Mouse (Mus musculus) olfactory bulb, adult 2 months (tissue): ENCODE measurements at regions not wholly inside any gene's neighbourhood (a gene's known extent, or its start where the extent isn't known, plus 50 kb on each side); places are given as distances from the start of the nearest gene placed in this dataset.

Source experiments
- CTCF ChIP-seq: fragments of 200-500 bp; IDR thresholded peaks from 2 replicates; pipeline ENCODE4 v1.5.1; 2012; ENCODE audit warnings: low read depth, mild to moderate bottlenecking, low read length, moderate library complexity; ENCODE audit not compliant: insufficient read depth
- POLR2A ChIP-seq: fragments of 200-500 bp; IDR thresholded peaks from 2 replicates; pipeline ENCODE4 v1.6.1; 2012; ENCODE audit warnings: mild to moderate bottlenecking, low read depth, low read length, moderate library complexity; ENCODE audit not compliant: insufficient read depth

GRCm38 (mm10) chr2:131747707-131748106 lies 111.8 kb downstream of the Erv3 start:
- TF ChIP-seq POLR2A (no peak), CTCF (no peak)
